In genomic region chr8:61515931-61516744, GRCm38 (mm10) we compare ENCODE assay signal across 8 mouse cellular contexts. TPM values are rescaled to one million over a fixed set of nuclear protein-coding genes. Genes with fewer than 3 reads are reported as not detected.
DNase-seq lines count a peak whose midpoint lies in the region; ATAC-seq and TF ChIP-seq lines count a peak whose summit lies in the region.

No protein-coding gene starts in this region.

- no peaks in the 10 kb centered on the region; the same call in 1 of the 2 replicates for H3K36me3 ChIP-seq in liver, embryonic 12.5 days
- H3K36me3 ChIP-seq in kidney, adult 2 months (ENCODE audit: control insufficient read depth, insufficient read depth, low read length), result no peaks in the 10 kb centered on the region; the same call in 1 of the 2 replicates

- H3K27me3 ChIP-seq in liver, embryonic 12.5 days (replicated peaks), result no peaks in the 10 kb centered on the region
- H3K27me3 ChIP-seq in kidney, adult 2 months (replicated peaks; ENCODE audit: control insufficient read depth, insufficient read depth, low read length), result no peaks in the 10 kb centered on the region

- no peak overlapping the region for H3K27ac ChIP-seq in liver, embryonic 12.5 days
- no peak overlapping the region for H3K27ac ChIP-seq in kidney, adult 2 months (ENCODE audit: insufficient read depth, low read depth, low read length)

- H3K4me2 ChIP-seq in liver, embryonic 12.5 days, result no peak overlapping the region

- 57% methylated on average over 25 of the region's 25 CpGs for WGBS in liver, embryonic 12.5 days (ENCODE audit: insufficient replicate concordance)
- WGBS in kidney, adult 2 months, result 49% methylated on average over 25 of the region's 25 CpGs

- H3K9me3 ChIP-seq in liver, embryonic 12.5 days (replicated peaks), result no peaks in the 10 kb centered on the region

- TF ChIP-seq POLR2A in kidney, adult 2 months (IDR thresholded peaks at IDR 0.05; ENCODE audit: low read depth, low read length), result no peak

- peak; percentile 69 for DNase-seq in liver
- peak; percentile 92 for DNase-seq in embryo, embryonic 10.5 days (ENCODE audit: low spot score)
- DNase-seq in gastrocnemius, postnatal 25 days, result peak; percentile 38
- peak; percentile 76 for DNase-seq in kidney, adult 2 months
- DNase-seq in left cerebral cortex, postnatal 4 days, result peak; percentile 93
- peak; percentile 67 to 86 for DNase-seq in spleen, postnatal 4 days (ENCODE audit: low spot score in 2 of 2)

- peak; percentile 91 for TF ChIP-seq CTCF in kidney, adult 2 months (conservative IDR thresholded peaks at IDR 0.05; ENCODE audit: insufficient read depth, insufficient read length, low read depth, low read length)

- intact Hi-C loops in left cerebral cortex, postnatal 4 days (cut with DNase I), result loop anchor here (5.0 kb wide), 2 partner anchors 439 to 1009 kb away; partner anchors contain the start of gene Aadat

- H3K9ac ChIP-seq in liver, embryonic 12.5 days, result no peak overlapping the region

- H3K4me3 ChIP-seq in liver, embryonic 12.5 days, result no peak overlapping the region
- no peak overlapping the region for H3K4me3 ChIP-seq in kidney, adult 2 months (ENCODE audit: insufficient read depth, low read depth, low read length)

- ATAC-seq in liver, embryonic 12.5 days, result no peak
- ATAC-seq in monocyte, adult 5-6 weeks (replicated peaks; ENCODE audit: insufficient number of reproducible peaks, low FRiP score, low TSS enrichment, poor library complexity, severe bottlenecking), result 0 out of 2 replicates have a peak, but pooled peaks have one; percentile 48

- 0 out of 2 replicates have a peak, but pooled peaks cover 6% of the 10 kb centered on the region for H3K4me1 ChIP-seq in liver, embryonic 12.5 days
- no peaks in the 10 kb centered on the region for H3K4me1 ChIP-seq in kidney, adult 2 months (ENCODE audit: control insufficient read depth, insufficient read depth, low read length)

RNA-seq across cellular contexts. Expression of gene Cbr4, which starts 28.6 kb away (rescaled TPM):
- polyA plus RNA-seq in liver, embryonic 12.5 days (2016; fragmentation: Nextera tagmentation; extraction: Ambion mirVana), result 19.6 and 21.8 TPM in 2 replicates
- 10 to 100 TPM; 31.5 to 34.4 TPM for total RNA-seq in gastrocnemius, postnatal 25 days (2021)
- polyA plus RNA-seq in kidney, adult 2 months (2012; rRNA removed), result 13.3 and 18.1 TPM in 2 replicates
- total RNA-seq in left cerebral cortex, postnatal 4 days (2021), result 10 to 100 TPM; 12.5 to 14.0 TPM
- 6.7 to 45.6 TPM (median 20.7 TPM) in 3 replicates for total RNA-seq in monocyte, adult 5-6 weeks (2017)

Comparison
In these comparisons a context has a peak if more than half of its experiments do, and no peak if none do; other contexts are left out.
1. DNase-seq: peak in every context shown above with its lines; median percentile 93 in left cerebral cortex, postnatal 4 days; 92 in embryo, embryonic 10.5 days; 76 in spleen, postnatal 4 days; 76 in kidney, adult 2 months; 69 in liver; 38 in gastrocnemius, postnatal 25 days.